Mouse (Mus musculus) stomach, embryonic 14.5 days (tissue): ENCODE measurements around the gene Cep78. TPM values are rescaled to one million over a fixed set of nuclear protein-coding genes. Genes with fewer than 3 reads are reported as not detected.

Experiments
- ATAC-seq: fragments of 200-750 bp; cut with Nextera tagmentation; 2 replicates; pipeline ENCODE4 v1.8.0; 2017; ENCODE audit warnings: low read depth, moderate TSS enrichment; ENCODE audit not compliant: insufficient number of reproducible peaks, insufficient read depth, low FRiP score
- H3K27ac ChIP-seq: fragments of 300-500 bp; sonication (generic); 2 replicates; pipeline ENCODE4 v1.5.1; 2014; ENCODE audit warnings: mild to moderate bottlenecking, low read length, moderate library complexity, mixed read lengths
- H3K27me3 ChIP-seq: fragments of 300-500 bp; sonication (generic); 2 replicates; pipeline ENCODE4 v1.6.1; 2014; ENCODE audit warnings: low read length, control low read depth, mixed read lengths; ENCODE audit not compliant: control insufficient read depth, insufficient read depth
- H3K36me3 ChIP-seq: fragments of 300-500 bp; sonication (generic); 2 replicates; pipeline ENCODE4 v1.6.1; 2014; ENCODE audit warnings: mild to moderate bottlenecking, control low read depth, low read length, moderate library complexity, mixed read lengths; ENCODE audit not compliant: control insufficient read depth, insufficient read depth
- H3K4me1 ChIP-seq: fragments of 300-500 bp; sonication (generic); 2 replicates; pipeline ENCODE4 v1.6.1; 2014; ENCODE audit warnings: low read length, control low read depth, mixed read lengths; ENCODE audit not compliant: control insufficient read depth, insufficient read depth
- H3K4me2 ChIP-seq: fragments of 300-500 bp; sonication (generic); replicated peaks from 2 replicates; pipeline ENCODE4 v1.6.1; 2014; ENCODE audit warnings: low read depth, low read length, control low read depth
- H3K4me3 ChIP-seq: fragments of 300-500 bp; sonication (generic); 2 replicates; pipeline ENCODE4 v1.5.1; 2014; ENCODE audit warnings: low read depth, low read length, control low read depth
- H3K9ac ChIP-seq: fragments of 300-500 bp; sonication (generic); replicated peaks from 2 replicates; pipeline ENCODE4 v1.6.1; 2014; ENCODE audit warnings: low read depth, mild to moderate bottlenecking, control low read depth, low read length, moderate library complexity, mixed read lengths
- H3K9me3 ChIP-seq: fragments of 300-500 bp; sonication (generic); 2 replicates; pipeline ENCODE4 v1.6.1; 2016; ENCODE audit warnings: low read depth, low read length, control low read depth; ENCODE audit not compliant: control insufficient read depth
- WGBS: fragments of 180-500 bp; shearing (Covaris S2); extraction: QIAGEN DNeasy Blood & Tissue Kit; methylation state at CpG from one replicate; pipeline ENCODE4 v1.1.7; 2014; 5-methylcytosine and 5-hydroxymethylcytosine counted together
- polyA plus RNA-seq: library from polyadenylated mRNA; unstranded; fragments of >200 nt; fragmentation: Nextera tagmentation; extraction: Ambion mirVana; gene quantifications from 2 replicates; pipeline ENCODE4 v1.2.1, GENCODE M21; 2014

Gene Cep78
- polyA plus RNA-seq, 1 experiment from 2014 or later: 25.7 TPM

DNA sequence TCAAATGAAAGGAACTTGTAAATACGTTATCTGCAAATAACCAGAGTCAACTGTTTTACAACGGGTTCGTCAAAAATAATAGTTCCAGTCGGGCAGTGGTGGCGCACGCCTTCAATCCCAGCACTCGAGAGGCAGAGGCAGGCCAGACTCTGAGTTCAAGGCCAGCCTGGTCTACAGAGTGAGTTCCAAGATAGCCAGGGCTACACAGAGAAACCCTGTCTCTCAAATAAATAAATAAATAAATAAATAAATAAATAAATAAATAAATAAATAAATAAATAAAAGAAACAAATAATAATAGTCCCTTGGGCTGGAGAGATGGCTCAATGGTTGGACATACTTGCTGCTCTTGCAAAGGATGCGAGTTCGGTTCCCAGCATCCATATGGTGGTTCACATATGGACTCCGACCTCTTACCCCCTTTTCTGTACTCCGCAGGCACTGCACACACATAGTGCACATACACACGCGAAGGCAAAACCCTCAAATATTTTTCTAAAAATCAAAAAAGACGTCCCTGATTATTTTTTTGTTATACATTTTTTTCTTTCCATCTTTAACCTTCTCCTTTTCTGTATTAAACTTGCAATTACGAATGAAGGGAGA is 947 bp downstream of the Cep78 start:
- H3K36me3 ChIP-seq: no peaks in the 10 kb centered on the region
- H3K4me1 ChIP-seq: peaks cover 9% of the 10 kb centered on the region
- H3K27ac ChIP-seq: no peak overlapping the region
- H3K9me3 ChIP-seq: no peaks in the 10 kb centered on the region
- peak overlapping the region; percentile 77 for H3K4me2 ChIP-seq
- H3K27me3 ChIP-seq: no peaks in the 10 kb centered on the region
- 50% methylated on average over 15 of the region's 15 CpGs for WGBS
- H3K4me3 ChIP-seq: peak overlapping the region; percentile 81
- peak overlapping the region; percentile 77 for H3K9ac ChIP-seq
- ATAC-seq: no peak

DNA sequence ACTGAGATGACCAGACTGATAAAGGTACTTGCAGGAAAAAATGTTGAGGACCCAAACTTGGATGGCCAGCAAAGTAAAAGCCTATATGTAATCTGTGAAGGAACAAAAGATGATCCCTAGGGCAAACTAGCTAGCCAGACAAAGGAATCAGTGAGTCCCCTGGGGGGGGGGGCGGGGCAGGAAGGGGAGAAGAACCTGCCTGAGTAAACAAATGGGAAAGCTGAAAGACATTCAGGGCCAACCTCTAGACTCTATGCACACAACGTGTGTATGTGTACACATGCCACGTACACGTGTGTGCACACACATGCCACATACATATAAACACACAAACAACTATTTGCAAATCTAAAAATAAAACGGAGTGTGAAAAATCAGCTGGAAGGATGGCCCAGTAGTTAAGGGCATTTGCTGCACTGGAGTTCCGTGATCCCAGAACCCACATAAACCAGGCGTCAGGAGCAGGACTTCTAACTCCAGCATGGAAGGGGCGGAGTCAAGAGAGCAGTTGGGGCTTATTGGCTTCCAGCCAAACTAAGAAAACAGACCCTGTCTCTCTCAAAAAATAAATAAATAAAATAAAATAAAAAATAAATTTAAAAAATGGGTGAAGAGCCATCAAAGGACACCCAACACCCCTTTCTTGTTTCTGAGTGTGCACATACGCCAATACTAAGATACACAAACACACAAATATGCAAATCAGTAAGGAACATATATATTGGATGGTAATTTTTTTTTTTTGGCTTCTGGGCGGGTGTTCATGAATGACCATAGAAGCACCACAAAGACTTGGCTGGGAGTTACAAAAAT is 1.7 kb downstream of the Cep78 start:
- Histone ChIP-seq H3K4me3 (no peak overlapping the region), H3K9ac (no peak overlapping the region), H3K36me3 (peaks cover 4% of the 10 kb centered on the region; the same call in 1 of the 2 replicates), H3K27ac (no peak overlapping the region), H3K4me2 (no peak overlapping the region), H3K4me1 (peaks cover 9% of the 10 kb centered on the region), H3K9me3 (no peaks in the 10 kb centered on the region), H3K27me3 (no peaks in the 10 kb centered on the region)
- WGBS: 52% methylated on average over 9 of the region's 10 CpGs
- no peak for ATAC-seq

DNA sequence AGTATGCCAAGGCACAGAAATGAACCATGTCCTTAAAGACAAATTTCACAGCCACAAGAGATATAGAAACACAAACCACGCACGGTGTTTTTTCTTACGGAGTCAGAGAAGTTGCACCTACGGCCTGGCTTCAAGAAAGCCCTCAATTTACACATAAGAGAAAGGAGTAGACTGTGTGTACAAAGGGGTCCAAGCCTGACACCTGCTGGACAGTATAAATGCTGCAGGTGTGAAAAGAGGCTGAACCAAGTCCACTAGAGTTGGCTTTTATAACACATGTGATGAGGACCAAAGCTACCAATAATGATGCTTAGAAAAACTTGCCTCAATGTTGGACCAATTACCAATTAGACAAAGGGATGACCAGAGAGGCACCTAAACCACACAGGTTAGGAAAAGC is 2.9 kb downstream of the Cep78 start:
- Histone ChIP-seq H3K36me3 (peaks cover 12% of the 10 kb centered on the region), H3K27me3 (no peaks in the 10 kb centered on the region), H3K4me2 (no peak overlapping the region), H3K4me1 (peaks cover 9% of the 10 kb centered on the region), H3K9me3 (no peaks in the 10 kb centered on the region), H3K27ac (no peak overlapping the region), H3K9ac (no peak overlapping the region), H3K4me3 (no peak overlapping the region)
- 49% methylated on average over 4 of the region's 4 CpGs for WGBS
- no peak for ATAC-seq

DNA sequence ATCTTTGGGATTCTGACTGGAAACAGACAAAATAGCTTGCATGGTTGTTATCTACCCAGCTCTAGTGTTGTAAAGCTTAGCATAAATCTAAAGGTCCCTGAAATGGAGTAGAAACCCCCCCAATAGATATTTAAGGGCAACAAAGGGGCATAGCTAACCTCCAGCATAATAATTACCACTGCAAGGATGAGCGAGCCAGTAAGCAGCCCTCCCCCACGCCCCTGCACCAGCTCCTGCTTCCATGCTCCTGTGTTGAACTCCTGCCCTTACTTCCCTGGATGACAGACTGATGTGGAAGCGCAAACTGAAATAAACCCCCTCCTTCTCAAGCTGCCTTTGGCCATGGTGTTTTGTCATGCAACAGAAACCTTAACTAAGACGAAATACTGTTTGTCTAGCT is 11.4 kb downstream of the Cep78 start:
- no peaks in the 10 kb centered on the region for H3K4me1 ChIP-seq
- H3K36me3 ChIP-seq: peaks cover 42% of the 10 kb centered on the region
- ATAC-seq: no peak
- WGBS: 66% methylated on average over 4 of the region's 4 CpGs
- H3K9me3 ChIP-seq: no peaks in the 10 kb centered on the region
- no peak overlapping the region for H3K27ac ChIP-seq
- no peaks in the 10 kb centered on the region for H3K27me3 ChIP-seq
- H3K4me3 ChIP-seq: no peak overlapping the region
- no peak overlapping the region for H3K4me2 ChIP-seq
- no peak overlapping the region for H3K9ac ChIP-seq

DNA sequence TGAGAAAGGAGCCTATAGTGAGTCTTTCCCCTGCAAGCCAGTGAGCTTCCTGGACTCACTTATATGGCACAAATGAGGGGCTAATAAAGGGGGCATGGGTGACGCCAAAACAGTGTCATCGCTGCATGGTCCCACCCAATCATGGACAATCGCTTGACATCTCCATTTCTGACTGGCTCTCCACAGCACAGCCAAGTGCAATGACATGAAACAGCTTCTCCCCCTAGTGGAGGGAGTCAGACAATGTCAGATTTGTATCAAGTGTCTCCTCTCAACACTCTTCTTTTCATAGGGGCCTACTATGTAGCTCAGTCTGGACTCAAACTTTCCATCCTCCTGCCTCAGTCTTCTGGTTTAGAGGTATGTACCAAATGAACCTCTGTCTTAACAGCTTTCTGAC is 19.7 kb downstream of the Cep78 start:
- no peaks in the 10 kb centered on the region for H3K27me3 ChIP-seq
- H3K4me2 ChIP-seq: no peak overlapping the region
- H3K36me3 ChIP-seq: peaks cover 31% of the 10 kb centered on the region
- no peak overlapping the region for H3K9ac ChIP-seq
- no peak for ATAC-seq
- no peak overlapping the region for H3K27ac ChIP-seq
- H3K4me3 ChIP-seq: no peak overlapping the region
- 67% methylated on average over 3 of the region's 3 CpGs for WGBS
- no peaks in the 10 kb centered on the region for H3K4me1 ChIP-seq
- H3K9me3 ChIP-seq: no peaks in the 10 kb centered on the region

DNA sequence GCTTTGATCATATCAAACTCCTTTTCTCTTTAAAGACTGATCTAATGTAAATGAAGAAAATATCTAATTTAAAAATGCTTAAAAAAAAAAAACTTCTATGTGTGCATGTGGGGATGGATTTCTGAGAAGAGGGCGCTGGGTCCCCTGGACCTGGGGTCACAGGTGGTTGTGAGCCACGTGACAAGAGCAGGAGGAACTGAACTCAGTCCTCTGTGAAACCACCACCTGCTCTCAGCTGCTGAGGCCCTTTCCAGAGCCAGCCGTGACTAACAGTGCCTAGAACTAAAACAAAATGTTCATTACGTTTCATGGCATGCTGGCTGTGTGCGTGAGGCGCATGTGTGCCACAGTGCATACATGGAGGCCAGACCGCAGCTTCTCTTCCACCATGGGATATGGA is 20.3 kb downstream of the Cep78 start:
- Histone ChIP-seq H3K36me3 (peaks cover 32% of the 10 kb centered on the region), H3K27ac (no peak overlapping the region), H3K9ac (no peak overlapping the region), H3K4me2 (no peak overlapping the region), H3K4me1 (no peaks in the 10 kb centered on the region), H3K27me3 (no peaks in the 10 kb centered on the region), H3K9me3 (no peaks in the 10 kb centered on the region), H3K4me3 (no peak overlapping the region)
- 90% methylated on average over 7 of the region's 7 CpGs for WGBS
- ATAC-seq: no peak

DNA sequence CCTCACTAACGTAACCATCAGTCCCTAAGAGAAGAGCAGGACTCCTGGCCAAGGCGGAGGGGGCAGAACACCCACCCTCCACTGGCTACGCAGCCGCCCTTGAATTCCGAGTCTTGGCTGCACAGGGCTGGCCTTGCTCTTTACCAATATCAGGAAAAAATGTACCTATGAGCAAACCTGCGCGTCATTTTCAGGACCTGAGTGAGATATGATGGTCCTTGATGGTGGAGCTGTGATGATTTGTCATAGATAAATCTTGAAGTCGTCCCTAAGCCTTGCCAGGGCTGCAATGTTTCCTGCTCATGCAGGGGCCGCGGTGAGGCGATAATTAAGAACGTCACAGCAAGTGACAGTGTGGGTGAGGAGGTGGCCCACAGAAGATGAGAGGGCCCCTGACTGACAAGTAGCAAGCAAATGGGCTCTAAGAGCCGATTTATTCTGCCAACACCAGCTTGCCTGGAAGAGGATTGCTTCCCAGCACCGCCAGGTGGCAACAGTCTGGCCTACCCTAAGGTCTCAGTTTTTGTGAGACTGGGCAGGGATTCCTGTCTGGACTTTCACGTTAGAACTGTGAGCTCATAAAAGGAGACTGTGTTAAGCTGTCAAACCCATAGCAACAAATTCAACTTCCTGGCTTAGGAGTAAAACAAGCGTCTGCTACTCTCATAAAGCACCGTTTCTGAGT is 21.6 kb downstream of the Cep78 start:
- Histone ChIP-seq H3K4me3 (no peak overlapping the region), H3K36me3 (peaks cover 26% of the 10 kb centered on the region), H3K27me3 (no peaks in the 10 kb centered on the region), H3K27ac (no peak overlapping the region), H3K9me3 (no peaks in the 10 kb centered on the region), H3K4me1 (no peaks in the 10 kb centered on the region), H3K9ac (no peak overlapping the region), H3K4me2 (no peak overlapping the region)
- whole genome bisulfite sequencing: 84% methylated on average over 17 of the region's 17 CpGs
- ATAC-seq: no peak

DNA sequence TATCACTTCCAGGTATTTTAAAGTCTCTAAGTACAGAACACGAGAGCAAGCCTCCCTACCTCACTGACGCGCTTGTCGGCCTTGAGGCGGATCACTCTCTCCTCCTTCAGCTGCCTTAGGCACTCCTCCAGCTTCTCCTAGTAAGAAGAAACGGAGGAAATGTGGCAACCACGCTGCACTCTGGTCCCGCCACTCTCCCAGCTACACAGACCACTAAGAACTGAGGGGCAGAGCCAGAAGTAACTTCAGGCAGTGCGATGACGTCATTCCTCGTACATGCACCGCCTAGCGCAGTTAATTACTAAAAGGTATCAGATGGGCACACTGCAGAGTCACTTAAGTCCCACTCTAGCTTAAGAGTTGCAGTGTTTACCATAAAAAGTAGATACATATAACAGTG is 22.5 kb downstream of the Cep78 start:
- Histone ChIP-seq H3K9ac (no peak overlapping the region), H3K4me1 (no peaks in the 10 kb centered on the region), H3K27me3 (no peaks in the 10 kb centered on the region), H3K36me3 (peaks cover 26% of the 10 kb centered on the region), H3K27ac (no peak overlapping the region), H3K4me2 (no peak overlapping the region), H3K4me3 (no peak overlapping the region), H3K9me3 (no peaks in the 10 kb centered on the region)
- 79% methylated on average over 13 of the region's 13 CpGs for WGBS
- no peak for ATAC-seq
